Mouse (Mus musculus) megakaryocyte, embryonic 14.5 days (primary cell): ENCODE data around the gene Ccdc85c.

Experiments used
- FLI1 ChIP-seq: IDR thresholded peaks from 2 replicates; pipeline ENCODE4 v1.6.1; 2012; ENCODE audit warnings: low read length, inconsistent platforms, mixed read lengths
- GATA1 ChIP-seq: IDR thresholded peaks from 3 replicates; pipeline ENCODE4 v1.6.1; 2012; ENCODE audit warnings: mixed read lengths, low read length, inconsistent platforms, borderline replicate concordance

DNA sequence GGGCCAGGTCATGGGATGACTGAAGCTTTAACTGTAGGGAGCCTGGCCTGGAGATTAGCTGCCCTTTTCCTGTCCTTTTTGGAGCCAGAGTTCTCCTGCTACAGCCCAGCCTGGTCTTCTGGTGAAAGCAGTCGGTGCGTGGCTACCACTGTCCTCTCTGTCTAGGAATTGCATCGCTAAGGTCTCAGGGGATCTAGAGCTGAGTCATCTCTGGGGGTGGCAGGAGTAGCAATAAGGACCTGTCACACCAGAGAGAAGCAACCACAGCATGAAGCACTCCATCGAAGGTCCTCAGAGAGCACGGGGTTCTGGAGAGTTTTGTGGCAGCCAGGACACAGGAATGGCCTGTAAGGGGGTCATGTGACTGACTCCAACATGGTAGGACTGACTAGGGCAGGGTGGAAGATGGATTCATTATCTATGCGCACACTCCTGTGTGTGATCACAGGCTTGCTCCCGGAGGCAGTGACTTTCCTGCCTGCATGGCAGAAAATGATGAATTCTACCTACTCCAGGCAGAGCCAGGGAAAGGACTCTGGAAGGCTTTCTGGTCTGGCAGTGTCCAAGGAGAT is 35.3 kb upstream of the Ccdc85c start:
- TF ChIP-seq GATA1 (no peak), FLI1 (no peak)
